Mouse (Mus musculus) urinary bladder, postnatal 0 days (tissue): ENCODE measurements around the gene Avil. TPM values are rescaled to one million over a fixed set of nuclear protein-coding genes. Genes with fewer than 3 reads are reported as not detected.

ENCODE experiments used
- microRNA counts: library from miRNA; unstranded; fragments of <30 nt; microRNA quantifications from one replicate; lab custom pipeline; 2016
- microRNA-seq: library from miRNA; unstranded; fragments of <30 nt; microRNA quantifications from one replicate; pipeline ENCODE4, GENCODE M21; 2016
- polyA plus RNA-seq: library from polyadenylated mRNA; unstranded; fragments of >200 nt; fragmentation: Nextera tagmentation; extraction: Ambion mirVana; gene quantifications from 2 replicates; pipeline ENCODE4 v1.2.1, GENCODE M21; 2015

Avil gene
- polyA plus RNA-seq, result 0.22 and 0.30 TPM in 2 replicates

DNA sequence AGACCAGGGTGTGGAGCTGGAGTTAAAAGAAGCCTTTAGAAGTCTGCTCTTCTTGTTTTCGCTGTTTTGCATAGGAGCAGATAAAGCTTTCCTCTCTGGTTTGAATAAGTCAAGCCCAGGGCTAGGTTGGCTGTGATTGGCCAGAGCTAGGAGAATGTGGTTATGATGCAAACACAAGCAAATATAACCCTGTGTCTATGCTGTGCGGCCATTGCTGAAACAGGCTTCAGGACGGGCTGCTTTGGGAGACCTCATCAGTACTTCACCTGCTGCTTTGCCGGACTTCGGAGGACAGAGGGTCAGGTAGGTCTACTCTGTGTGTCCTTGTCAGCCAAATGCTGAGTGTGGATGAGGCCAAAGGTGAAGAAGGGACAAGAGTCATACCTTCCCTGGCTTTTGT is at the start of gene Avil:
Avil (plus strand) TSS at position 181 of the 400 bp plus-strand sequence.

DNA sequence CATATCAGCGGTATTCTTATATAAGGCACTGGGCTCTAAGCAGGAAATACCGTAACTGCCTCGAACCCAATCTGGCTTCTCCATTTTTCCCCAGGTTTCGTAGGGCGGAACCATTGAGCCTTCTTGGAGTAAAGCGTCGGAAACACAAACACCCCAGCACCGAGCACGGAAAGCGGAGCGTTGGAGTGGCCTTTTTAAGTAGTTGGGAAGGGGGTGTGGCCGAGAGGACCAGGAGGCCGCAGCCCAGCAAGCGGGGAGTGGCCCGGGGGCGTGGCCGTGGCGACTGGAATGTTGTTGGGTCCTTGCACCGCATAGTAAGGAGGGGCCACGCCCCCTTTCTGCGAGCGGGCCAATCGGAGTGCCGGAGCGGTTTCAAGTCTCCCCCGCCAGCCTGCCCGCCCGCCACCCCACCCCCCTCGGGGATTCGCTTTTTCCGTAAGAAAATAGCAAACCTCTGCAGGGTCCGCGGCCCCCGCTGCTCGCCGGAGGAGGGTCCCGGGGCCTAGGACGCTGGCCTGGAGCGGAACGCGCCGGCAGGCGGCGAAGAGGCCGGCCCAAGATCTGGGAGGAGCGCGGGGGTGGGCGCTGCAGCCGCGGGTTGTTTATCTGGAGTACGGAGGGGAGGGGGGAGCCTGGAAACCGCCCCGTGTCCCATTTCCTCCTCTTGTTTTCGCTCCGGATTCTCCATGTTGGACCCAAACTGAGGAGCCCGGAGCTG is 22.1 kb upstream of the Avil start, which contains the start of gene Ctdsp2:
Ctdsp2 (plus strand) TSS at position 441 of the 718 bp plus-strand sequence.

DNA sequence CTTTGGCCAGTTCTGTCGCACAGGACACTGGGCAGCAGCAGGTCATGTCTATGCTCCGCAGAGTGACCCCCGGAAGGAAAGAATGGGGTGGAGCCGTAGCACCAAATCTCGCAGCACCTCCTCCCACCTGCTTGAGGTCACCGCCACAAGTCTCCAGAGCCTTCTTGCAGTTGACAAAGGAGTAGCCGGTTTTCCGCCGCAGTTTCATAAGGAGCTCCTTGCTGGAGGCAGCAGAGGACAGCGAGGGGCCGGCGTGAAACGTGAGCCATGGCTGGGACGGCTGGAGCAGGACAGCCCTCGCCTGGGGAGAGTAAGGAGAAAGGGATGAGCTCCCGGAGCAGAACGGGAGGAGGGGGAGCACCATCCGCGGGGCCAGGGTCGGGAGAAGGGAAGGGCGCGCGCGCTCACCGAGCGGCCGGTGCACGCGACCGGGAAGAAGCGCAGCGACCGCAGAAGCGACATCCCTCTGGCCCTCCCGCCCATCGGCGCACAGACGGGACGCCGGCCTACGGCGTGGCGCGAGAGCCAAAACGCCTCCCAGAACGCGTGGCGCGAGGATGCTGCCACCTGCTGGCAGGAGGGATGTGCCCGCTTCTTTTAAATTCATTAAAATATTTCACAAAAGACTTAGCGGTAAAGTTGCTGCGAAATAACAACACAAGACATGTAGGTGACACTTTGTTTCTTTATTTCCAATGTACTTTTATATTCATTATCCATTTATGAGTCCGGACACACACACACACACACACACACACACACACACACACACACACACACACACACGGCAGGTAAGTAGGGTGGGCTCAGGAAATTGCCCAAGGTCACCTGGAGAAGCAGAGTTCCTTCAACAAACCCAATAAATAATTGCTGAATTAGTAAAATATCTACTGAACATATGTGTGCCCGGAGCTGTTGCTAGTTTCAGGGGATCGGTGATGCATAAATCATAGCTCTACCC is 30.1 kb downstream of the Avil start, which contains the start of gene Tsfm:
Tsfm (minus strand) TSS at position 505 of the 961 bp plus-strand sequence.

DNA sequence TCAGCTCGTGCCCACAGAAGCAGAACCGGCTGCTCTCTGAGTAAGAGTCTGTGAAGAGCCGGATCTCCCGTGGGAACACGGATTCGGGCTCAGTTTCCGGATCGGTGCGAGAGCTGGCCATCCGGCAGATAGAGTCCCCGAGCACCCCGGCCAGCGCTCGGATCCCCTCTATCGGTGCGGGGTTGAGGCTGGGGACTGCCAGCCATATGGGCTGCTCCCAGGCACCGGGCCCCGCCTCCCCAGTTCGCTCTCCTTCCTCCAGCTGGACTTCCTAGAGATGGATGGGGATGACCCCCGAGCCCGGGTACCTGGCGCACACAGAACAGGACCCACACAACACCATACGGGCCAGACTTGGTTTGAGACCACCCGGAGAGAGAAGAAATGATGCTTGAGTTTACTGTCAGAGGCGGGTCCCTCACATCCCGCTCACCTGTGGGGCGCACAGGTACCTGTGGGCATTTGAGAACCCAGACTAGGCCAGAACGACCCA is 40.8 kb downstream of the Avil start, which contains the start of the genes Mettl1 and Eef1akmt3:
Mettl1 (plus strand) TSS at position 141 of the 493 bp plus-strand sequence.
Eef1akmt3 (minus strand) TSS at position 240 of the 493 bp plus-strand sequence.

DNA sequence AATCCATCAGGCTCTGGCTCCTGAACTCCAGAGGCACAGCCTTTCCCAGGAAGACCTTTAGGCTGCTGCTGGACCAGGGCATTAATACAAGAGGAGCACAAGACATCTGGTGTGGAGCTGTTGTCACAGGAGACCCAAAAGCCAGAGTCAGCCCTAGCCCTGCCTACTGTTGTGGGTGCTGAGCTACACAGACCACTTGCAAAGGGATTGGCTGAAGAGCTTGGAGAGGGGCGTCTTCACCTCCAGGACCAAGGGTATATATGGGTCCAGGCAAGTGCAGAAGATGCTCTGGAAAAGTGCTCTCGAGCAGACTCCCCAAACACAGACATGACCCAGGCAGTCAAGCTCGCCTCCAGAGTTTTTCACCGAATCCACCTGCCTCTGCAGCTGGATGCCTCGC is 47.4 kb downstream of the Avil start, which contains the start of gene Cyp27b1:
Cyp27b1 (plus strand) TSS at position 297 of the 400 bp plus-strand sequence.

DNA sequence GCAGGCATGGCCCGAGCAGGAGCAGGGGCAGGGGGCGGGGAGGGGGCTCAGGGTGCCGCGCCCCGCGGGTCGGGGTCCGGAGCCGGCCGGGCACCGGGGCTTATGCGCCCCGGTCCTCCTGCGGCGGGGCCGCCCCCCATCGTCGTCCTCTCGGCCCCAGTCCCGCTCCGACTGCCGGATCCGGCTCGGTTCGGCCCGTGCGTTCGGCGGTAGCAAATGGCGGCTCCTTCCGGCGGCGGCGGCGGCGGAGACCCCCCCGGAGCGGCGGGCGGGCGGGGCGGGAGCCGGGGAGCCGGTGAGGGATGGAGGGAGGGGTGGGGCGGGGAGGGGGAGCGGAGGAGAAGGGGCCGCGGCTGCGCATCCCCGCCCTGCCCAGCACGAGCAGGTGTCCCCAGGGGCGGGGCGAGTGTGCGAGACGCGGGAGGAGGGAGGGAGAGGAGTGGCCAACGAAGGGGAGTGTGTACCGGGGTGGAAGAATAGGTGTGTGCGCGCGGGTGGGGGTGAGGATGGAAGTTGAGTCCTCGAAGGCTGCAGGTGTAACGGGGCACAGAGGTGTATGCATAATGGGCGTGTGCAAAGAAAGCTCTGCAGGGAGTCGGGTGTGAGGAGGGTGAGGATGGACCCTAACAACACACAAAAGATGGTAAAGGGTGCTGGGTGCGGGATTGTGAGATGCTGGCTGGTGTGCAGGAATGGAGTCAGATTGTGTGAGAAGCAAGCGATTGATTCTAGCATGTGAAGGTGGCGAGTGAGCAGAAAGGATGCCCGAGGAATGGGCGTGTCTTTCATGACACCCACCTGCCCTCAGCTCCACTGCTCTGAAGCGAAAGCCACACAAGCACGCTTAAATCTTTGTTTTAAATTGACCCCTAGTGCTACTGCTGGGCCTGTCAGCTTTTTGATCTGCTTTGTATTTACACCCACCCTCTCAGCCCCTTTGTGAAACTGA is 59.7 kb downstream of the Avil start, which contains the start of gene March9:
March9 (minus strand) TSS at position 217 of the 949 bp plus-strand sequence.

DNA sequence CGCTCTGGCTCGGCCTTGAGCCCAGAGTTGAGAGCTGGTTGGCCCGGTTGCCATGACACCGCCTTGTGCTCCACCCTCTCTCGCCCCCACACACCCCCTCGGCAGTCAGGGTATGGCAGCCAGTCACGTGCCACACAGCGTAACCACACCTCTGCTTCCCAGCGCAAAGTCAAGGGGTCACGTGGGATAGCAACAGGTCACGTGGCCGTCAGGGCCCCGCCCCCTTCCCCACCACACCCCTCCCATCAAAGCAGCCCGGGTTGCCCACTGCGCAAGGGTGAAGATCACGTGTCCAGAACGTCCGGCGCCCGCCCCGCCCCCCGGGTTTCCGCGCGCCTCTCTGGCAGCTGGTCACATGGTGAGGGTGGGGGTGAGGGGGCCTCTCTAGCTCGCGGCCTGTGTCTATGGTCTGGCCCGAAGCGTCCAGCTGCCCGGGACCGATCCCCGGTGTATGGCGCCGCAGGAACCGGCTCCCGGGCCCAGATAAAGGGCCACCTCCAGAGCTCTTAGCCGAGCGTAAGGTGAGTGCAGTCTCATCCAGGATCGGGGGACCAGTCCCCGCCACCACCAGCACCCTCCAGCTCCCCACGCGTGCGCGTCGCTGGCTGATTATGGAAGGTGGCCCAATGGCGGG is 62.8 kb downstream of the Avil start, which contains the start of gene Cdk4:
Cdk4 (plus strand) TSS at position 296 of the 634 bp plus-strand sequence.

MicroRNAs encoded within 50 kb of the gene (microRNA counts, 519-probe panel; counts per million panel counts)
- 3,598 counts per million, percentile 62 among the panel's probes with 10 or more counts for microRNA mmu-miR-26a (lab: Ali Mortazavi, UCI)
- microRNA mmu-miR-546 (lab: Ali Mortazavi, UCI), result not detected

Small RNA genes within 50 kb of the gene (microRNA-seq; reads per million reads assigned to microRNA genes)
- gene Mir26a-2 (64.6 reads per million, percentile 43 among the genes with 10 or more reads in this experiment), gene Mir546 (not detected)

Other genes with a start within 250 kb of the Avil start
- gene Atp23, start 99.4 kb upstream of the Avil start, polyA plus RNA-seq, result 6.6 and 6.8 TPM in 2 replicates
- gene Ctdsp2, start 22.0 kb upstream of the Avil start, polyA plus RNA-seq, result 49.0 TPM in 2 replicates
- 41.3 and 42.6 TPM in 2 replicates for gene Tsfm, start 30.1 kb downstream of the Avil start, polyA plus RNA-seq
- gene Mettl1, start 40.7 kb downstream of the Avil start, polyA plus RNA-seq, result 32.0 and 32.9 TPM in 2 replicates
- 0.50 and 0.82 TPM in 2 replicates for gene Eef1akmt3, start 40.8 kb downstream of the Avil start, polyA plus RNA-seq
- gene Cyp27b1, start 47.5 kb downstream of the Avil start, polyA plus RNA-seq, result not detected in 2 replicates
- 0.29 and 0.46 TPM in 2 replicates for gene March9, start 59.5 kb downstream of the Avil start, polyA plus RNA-seq
- gene Cdk4, start 62.8 kb downstream of the Avil start, polyA plus RNA-seq, result 418 and 441 TPM in 2 replicates
- gene Tspan31, start 69.6 kb downstream of the Avil start, polyA plus RNA-seq, result 97.1 and 105 TPM in 2 replicates
- 0.18 TPM in 1 of 2 replicates, not detected in the other for gene Agap2, start 74.6 kb downstream of the Avil start, polyA plus RNA-seq
- 56.6 and 59.5 TPM in 2 replicates for gene Os9, start 120.4 kb downstream of the Avil start, polyA plus RNA-seq
- 7.1 and 8.5 TPM in 2 replicates for gene B4galnt1, start 164.5 kb downstream of the Avil start, polyA plus RNA-seq
- gene Slc26a10, start 179.9 kb downstream of the Avil start, polyA plus RNA-seq, result 0.63 and 1.5 TPM in 2 replicates
- 108 and 115 TPM in 2 replicates for gene Arhgef25, start 189.4 kb downstream of the Avil start, polyA plus RNA-seq
- 48.2 and 48.6 TPM in 2 replicates for gene Dtx3, start 195.0 kb downstream of the Avil start, polyA plus RNA-seq
- 19.6 and 20.3 TPM in 2 replicates for gene Pip4k2c, start 210.9 kb downstream of the Avil start, polyA plus RNA-seq